Mouse (Mus musculus) lung, adult 2 months (tissue): Measurements from ENCODE around the gene Galnt17. TPM values are rescaled to one million over a fixed set of nuclear protein-coding genes. Genes with fewer than 3 reads are reported as not detected.

Experiments
- DNase-seq: peaks from one replicate; pipeline ENCODE4 v3.0.0; 2022
- H3K4me1 ChIP-seq: fragments of 200-500 bp; 2 replicates; pipeline ENCODE4 v1.6.1; 2011; ENCODE audit warnings: low read length; ENCODE audit not compliant: control insufficient read depth, insufficient read depth
- H3K4me3 ChIP-seq: fragments of 200-500 bp; replicated peaks from 2 replicates; pipeline ENCODE3; 2011; ENCODE audit warnings: low read depth, mild to moderate bottlenecking, control low read depth, low read length; ENCODE audit errors: extremely low read depth
- CTCF ChIP-seq: fragments of 200-500 bp; IDR thresholded peaks from 2 replicates; pipeline ENCODE4 v1.5.1; 2011; ENCODE audit warnings: mild to moderate bottlenecking, low read length, control low read depth; ENCODE audit not compliant: insufficient read depth
- POLR2A ChIP-seq: fragments of 200-500 bp; IDR thresholded peaks from 2 replicates; pipeline ENCODE4 v1.6.1; 2011; ENCODE audit warnings: low read depth, mild to moderate bottlenecking, control low read depth, low read length, borderline replicate concordance; ENCODE audit errors: extremely low read depth
- WGBS: fragments of 180-500 bp; shearing (Covaris S2); methylation state at CpG from one replicate; pipeline ENCODE4 v1.1.7; 2018; 5-methylcytosine and 5-hydroxymethylcytosine counted together
- polyA plus RNA-seq: library from polyadenylated mRNA; depleted of rRNA; stranded (reverse); fragments of >200 nt; gene quantifications from 2 replicates; pipeline ENCODE4 v1.2.3, GENCODE M21; 2012

Gene Galnt17
- polyA plus RNA-seq, 1 experiment: 2.5 TPM

GRCm38 (mm10) chr5:131293726-131294449 is 14.4 kb downstream of the Galnt17 start:
- no peak overlapping the region for H3K4me3 ChIP-seq
- no peak for DNase-seq
- H3K4me1 ChIP-seq: no peaks in the 10 kb centered on the region
- TF ChIP-seq POLR2A: no peak
- no peak for TF ChIP-seq CTCF
- 85% methylated on average over 16 of the region's 16 CpGs for WGBS

GRCm38 (mm10) chr5:131287091-131287490 is 21.2 kb downstream of the Galnt17 start:
- DNase-seq: no peak
- Histone ChIP-seq H3K4me1 (no peaks in the 10 kb centered on the region), H3K4me3 (no peak overlapping the region)
- WGBS: 74% methylated on average over 6 of the region's 6 CpGs
- TF ChIP-seq CTCF (no peak), POLR2A (no peak)

- WGBS: 82% methylated on average over 2 of the region's 2 CpGs
- H3K4me3 ChIP-seq: no peak overlapping the region
- H3K4me1 ChIP-seq: no peaks in the 10 kb centered on the region
- no peak for DNase-seq
- TF ChIP-seq CTCF (no peak), POLR2A (no peak)
Observed at GRCm38 (mm10) chr5:131286680-131287079, 21.6 kb downstream of the Galnt17 start.

- no peak for DNase-seq
- no peak overlapping the region for H3K4me3 ChIP-seq
- 53% methylated on average over 2 of the region's 2 CpGs for WGBS
- TF ChIP-seq POLR2A: no peak
- no peak for TF ChIP-seq CTCF
- no peaks in the 10 kb centered on the region for H3K4me1 ChIP-seq
Observed at GRCm38 (mm10) chr5:131280349-131280748, 27.9 kb downstream of the Galnt17 start.

- no peak for DNase-seq
- Histone ChIP-seq H3K4me1 (no peaks in the 10 kb centered on the region), H3K4me3 (no peak overlapping the region)
- TF ChIP-seq CTCF (no peak), POLR2A (no peak)
- WGBS: 77% methylated on average over 10 of the region's 10 CpGs
Observed at GRCm38 (mm10) chr5:131279286-131279685, 29.0 kb downstream of the Galnt17 start.

- DNase-seq: no peak
Observed at GRCm38 (mm10) chr5:131277227-131277626, 31.1 kb downstream of the Galnt17 start.

GRCm38 (mm10) chr5:131266291-131266690 is 42.0 kb downstream of the Galnt17 start:
- 67% methylated on average over 2 of the region's 2 CpGs for WGBS
- no peaks in the 10 kb centered on the region for H3K4me1 ChIP-seq
- DNase-seq: no peak
- no peak for TF ChIP-seq CTCF
- no peak for TF ChIP-seq POLR2A
- no peak overlapping the region for H3K4me3 ChIP-seq

More at GRCm38 (mm10) chr5:131277227-131277626, 31.1 kb downstream of the Galnt17 start:
- Histone ChIP-seq H3K4me1 (no peaks in the 10 kb centered on the region), H3K4me3 (no peak overlapping the region)
- TF ChIP-seq CTCF (no peak), POLR2A (no peak)
- WGBS: 49% methylated on average over 7 of the region's 7 CpGs

- Histone ChIP-seq H3K4me1 (no peaks in the 10 kb centered on the region), H3K4me3 (no peak overlapping the region)
- DNase-seq: no peak
- 65% methylated on average over 11 of the region's 11 CpGs for WGBS
- no peak for TF ChIP-seq POLR2A
- no peak for TF ChIP-seq CTCF
Observed at GRCm38 (mm10) chr5:131264145-131264544, 44.2 kb downstream of the Galnt17 start.

- WGBS: 69% methylated on average over 8 of the region's 8 CpGs
- TF ChIP-seq POLR2A (no peak), CTCF (no peak)
- no peak overlapping the region for H3K4me3 ChIP-seq
- no peaks in the 10 kb centered on the region for H3K4me1 ChIP-seq
- DNase-seq: no peak
Observed at GRCm38 (mm10) chr5:131250701-131251636, 57.3 kb downstream of the Galnt17 start.

GRCm38 (mm10) chr5:131248416-131248815 is 59.9 kb downstream of the Galnt17 start:
- TF ChIP-seq POLR2A (no peak), CTCF (no peak)
- no peak for DNase-seq
- no peaks in the 10 kb centered on the region for H3K4me1 ChIP-seq
- no peak overlapping the region for H3K4me3 ChIP-seq
- WGBS: 90% methylated on average over 3 of the region's 3 CpGs

- TF ChIP-seq POLR2A: no peak
- TF ChIP-seq CTCF: no peak
- WGBS: 96% methylated on average over 6 of the region's 6 CpGs
- no peak for DNase-seq
- no peak overlapping the region for H3K4me3 ChIP-seq
- H3K4me1 ChIP-seq: no peaks in the 10 kb centered on the region
Observed at GRCm38 (mm10) chr5:131246591-131246990, 61.7 kb downstream of the Galnt17 start.
